Mouse (Mus musculus): ENCODE measurements around the gene Cyp4f18. TPM values are rescaled to one million over a fixed set of nuclear protein-coding genes. Genes with fewer than 3 reads are reported as not detected.

The Cyp4f18 gene
- polyA plus RNA-seq, 1 experiment from 2014 or later, result 1.9 TPM

DNA sequence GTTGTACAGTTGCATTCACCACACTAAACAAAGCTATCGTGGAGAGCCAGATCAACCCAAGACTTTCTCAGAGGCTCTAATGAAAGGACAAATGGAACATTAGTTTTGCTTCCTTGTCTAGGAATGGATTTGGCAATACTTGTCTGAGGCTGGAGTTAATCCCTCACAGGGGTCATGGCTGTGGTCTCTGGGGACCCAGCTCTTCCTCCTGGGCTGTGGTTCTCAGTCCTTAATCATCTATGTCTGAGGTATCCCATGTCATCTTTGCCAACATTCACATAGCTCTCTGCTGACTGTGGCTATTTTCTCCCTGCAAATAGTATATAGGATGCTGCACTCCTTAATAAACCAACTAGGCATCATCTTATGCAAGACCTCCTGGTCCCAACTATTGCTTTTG, 67.7 kb downstream of the Cyp4f18 start:
- Histone ChIP-seq H3K4me3 (ENCODE audit: low read length) (no peak overlapping the region), H3K4me2 (replicated peaks; ENCODE audit: low read depth, low read length) (no peak overlapping the region), H3K9me3 (ENCODE audit: low read length) (no peaks in the 10 kb centered on the region), H3K27ac (ENCODE audit: low read length) (no peak overlapping the region), H3K36me3 (ENCODE audit: insufficient read depth, low read length) (no peaks in the 10 kb centered on the region), H3K9ac (replicated peaks; ENCODE audit: low read length) (no peak overlapping the region), H3K4me1 (ENCODE audit: insufficient read depth, low read length) (no peaks in the 10 kb centered on the region), H3K27me3 (ENCODE audit: insufficient read depth, low read length) (no peaks in the 10 kb centered on the region; the same call in 1 of the 2 replicates)
- WGBS, result 82% methylated on average over 1 of the region's 1 CpGs
- no peak for ATAC-seq (ENCODE audit: low FRiP score, low TSS enrichment)

DNA sequence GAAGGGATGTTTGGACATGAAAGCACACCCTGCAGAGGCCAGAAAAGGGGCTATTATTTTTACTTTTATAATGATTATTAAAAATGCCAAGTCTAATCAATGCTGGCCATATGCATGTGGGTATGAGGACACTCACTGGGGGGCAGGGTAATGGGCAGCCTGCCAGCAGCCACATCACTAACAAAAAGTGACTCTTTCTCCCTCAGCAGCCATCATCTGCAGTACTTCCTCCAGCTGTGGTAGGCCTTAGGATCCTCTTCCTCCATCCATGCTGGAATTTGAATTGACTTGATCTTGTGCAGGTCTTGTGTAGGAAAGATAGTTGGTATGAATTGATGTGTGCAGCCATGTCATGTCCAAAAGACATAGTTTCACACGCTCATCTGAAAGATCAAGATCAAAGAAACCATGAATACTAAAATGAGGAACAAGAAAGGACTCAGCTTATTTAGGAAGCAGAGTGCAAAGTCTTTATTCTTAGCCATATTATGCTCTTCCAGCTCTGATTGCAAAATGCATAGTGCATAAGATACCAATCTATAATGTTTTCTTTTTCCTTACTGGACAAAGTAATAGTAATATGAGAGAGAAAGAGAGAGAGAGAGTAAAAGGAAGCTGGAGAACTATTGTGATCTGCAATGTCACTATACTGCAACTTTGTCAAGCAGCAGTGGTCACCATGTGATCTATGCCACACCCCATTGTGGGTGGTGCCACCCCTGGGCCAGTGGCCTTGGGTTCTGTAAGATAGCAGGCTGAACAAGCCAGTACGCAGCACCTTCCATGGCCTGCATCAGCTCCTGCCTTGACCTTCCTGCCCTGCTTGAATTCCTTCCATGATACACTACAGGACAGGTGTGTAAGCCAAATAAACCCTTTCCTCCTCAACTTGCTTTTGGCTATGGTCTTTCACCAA, 68.9 kb downstream of the Cyp4f18 start:
- no peaks in the 10 kb centered on the region for H3K27me3 ChIP-seq (ENCODE audit: insufficient read depth, low read length)
- 84% methylated on average over 2 of the region's 2 CpGs for WGBS
- no peak overlapping the region for H3K9ac ChIP-seq (replicated peaks; ENCODE audit: low read length)
- no peaks in the 10 kb centered on the region for H3K4me1 ChIP-seq (ENCODE audit: insufficient read depth, low read length)
- H3K4me2 ChIP-seq (replicated peaks; ENCODE audit: low read depth, low read length), result no peak overlapping the region
- no peak for ATAC-seq (ENCODE audit: low FRiP score, low TSS enrichment)
- no peak overlapping the region for H3K4me3 ChIP-seq (ENCODE audit: low read length)
- H3K27ac ChIP-seq (ENCODE audit: low read length), result no peak overlapping the region
- H3K9me3 ChIP-seq (ENCODE audit: low read length), result 0 out of 2 replicates have a peak, but pooled peaks cover 2% of the 10 kb centered on the region
- H3K36me3 ChIP-seq (ENCODE audit: insufficient read depth, low read length), result no peaks in the 10 kb centered on the region

Other genes starting within 250 kb of the Cyp4f18 start
- 6.4 and 6.5 TPM in 2 replicates for gene Zfp709, start 127.6 kb downstream of the Cyp4f18 start, polyA plus RNA-seq (2015; fragmentation: Nextera tagmentation; extraction: Ambion mirVana)
- 6.4 and 6.6 TPM in 2 replicates for gene Zfp882, start 101.0 kb downstream of the Cyp4f18 start, polyA plus RNA-seq (2015; fragmentation: Nextera tagmentation; extraction: Ambion mirVana)
- 25.7 and 29.1 TPM in 2 replicates for gene Zfp617, start 101.0 kb downstream of the Cyp4f18 start, polyA plus RNA-seq (2015; fragmentation: Nextera tagmentation; extraction: Ambion mirVana)
- gene Zfp961, start 58.6 kb downstream of the Cyp4f18 start, polyA plus RNA-seq (2015; fragmentation: Nextera tagmentation; extraction: Ambion mirVana), result 26.7 and 30.8 TPM in 2 replicates
- not detected in 2 replicates for gene Olfr372, start 31.6 kb upstream of the Cyp4f18 start, polyA plus RNA-seq (2015; fragmentation: Nextera tagmentation; extraction: Ambion mirVana)
- gene Olfr373, start 73.6 kb upstream of the Cyp4f18 start, polyA plus RNA-seq (2015; fragmentation: Nextera tagmentation; extraction: Ambion mirVana), result 0.04 TPM in 1 of 2 replicates, not detected in the other
- not detected in 2 replicates for gene Olfr374, start 97.4 kb upstream of the Cyp4f18 start, polyA plus RNA-seq (2015; fragmentation: Nextera tagmentation; extraction: Ambion mirVana)
- gene Tpm4, start 125.3 kb upstream of the Cyp4f18 start, polyA plus RNA-seq (2015; fragmentation: Nextera tagmentation; extraction: Ambion mirVana), result 828 and 869 TPM in 2 replicates
- 141 and 143 TPM in 2 replicates for gene Rab8a, start 151.6 kb upstream of the Cyp4f18 start, polyA plus RNA-seq (2015; fragmentation: Nextera tagmentation; extraction: Ambion mirVana)
- gene Hsh2d, start 180.0 kb upstream of the Cyp4f18 start, polyA plus RNA-seq (2015; fragmentation: Nextera tagmentation; extraction: Ambion mirVana), result not detected in 2 replicates
- gene Cib3, start 203.2 kb upstream of the Cyp4f18 start, polyA plus RNA-seq (2015; fragmentation: Nextera tagmentation; extraction: Ambion mirVana), result not detected in 2 replicates
- gene Gm11034, start 204.0 kb upstream of the Cyp4f18 start, polyA plus RNA-seq (2015; fragmentation: Nextera tagmentation; extraction: Ambion mirVana), result not detected in 2 replicates
- gene Fam32a, start 210.1 kb upstream of the Cyp4f18 start, polyA plus RNA-seq (2015; fragmentation: Nextera tagmentation; extraction: Ambion mirVana), result 79.5 and 80.7 TPM in 2 replicates
- 142 and 143 TPM in 2 replicates for gene Ap1m1, start 230.4 kb upstream of the Cyp4f18 start, polyA plus RNA-seq (2015; fragmentation: Nextera tagmentation; extraction: Ambion mirVana)

Data from kidney, embryonic 16.5 days (tissue).